Mouse (Mus musculus): ENCODE measurements around the gene Spag7.

GRCm38 (mm10) chr11:70706127-70706526, 36.9 kb upstream of the Spag7 start:
- TF ChIP-seq CTCF (IDR thresholded peaks at IDR 0.05; ENCODE audit: low read depth, low read length) (no peak), POLR2A (IDR thresholded peaks at IDR 0.05; ENCODE audit: insufficient read depth, low read length) (no peak), EP300 (IDR thresholded peaks at IDR 0.05; ENCODE audit: insufficient read depth, low read depth, low read length) (no peak)
